Mouse (Mus musculus) limb, embryonic 15.5 days (tissue): Measurements from ENCODE around the gene Prph2. TPM values are rescaled to one million over a fixed set of nuclear protein-coding genes. Genes with fewer than 3 reads are reported as not detected.

Experiments
- ATAC-seq: fragments of 200-750 bp; cut with Nextera tagmentation; 2 replicates; pipeline ENCODE4 v1.8.0; 2017; ENCODE audit warnings: low read depth, moderate TSS enrichment; ENCODE audit not compliant: insufficient number of reproducible peaks, low FRiP score, low TSS enrichment
- H3K27ac ChIP-seq: fragments of 300-500 bp; sonication (generic); 2 replicates; pipeline ENCODE4 v1.5.1; 2015; ENCODE audit warnings: moderate library complexity, mild to moderate bottlenecking, inconsistent platforms
- H3K27me3 ChIP-seq: fragments of 300-500 bp; sonication (generic); 2 replicates; pipeline ENCODE4 v1.6.1; 2015; ENCODE audit warnings: inconsistent platforms
- H3K36me3 ChIP-seq: fragments of 300-500 bp; sonication (generic); 2 replicates; pipeline ENCODE4 v1.6.1; 2015; ENCODE audit warnings: inconsistent platforms
- H3K4me1 ChIP-seq: fragments of 300-500 bp; sonication (generic); 2 replicates; pipeline ENCODE4 v1.6.1; 2015; ENCODE audit warnings: inconsistent platforms
- H3K4me2 ChIP-seq: fragments of 300-500 bp; sonication (generic); 2 replicates; pipeline ENCODE4 v1.6.1; 2015; ENCODE audit warnings: mild to moderate bottlenecking, inconsistent platforms
- H3K4me3 ChIP-seq: fragments of 300-500 bp; sonication (generic); 2 replicates; pipeline ENCODE4 v1.5.1; 2015; ENCODE audit warnings: mild to moderate bottlenecking, inconsistent platforms
- H3K9ac ChIP-seq: fragments of 300-500 bp; sonication (generic); 2 replicates; pipeline ENCODE4 v1.6.1; 2015; ENCODE audit warnings: inconsistent platforms
- H3K9me3 ChIP-seq: fragments of 300-500 bp; sonication (generic); 2 replicates; pipeline ENCODE4 v1.6.1; 2016; ENCODE audit warnings: inconsistent platforms
- WGBS: fragments of 180-500 bp; shearing (Covaris S2); methylation state at CpG from one replicate; pipeline ENCODE4 v1.1.7; 2015; 5-methylcytosine and 5-hydroxymethylcytosine counted together
- polyA plus RNA-seq: library from polyadenylated mRNA; unstranded; fragments of >200 nt; fragmentation: Nextera tagmentation; extraction: Ambion mirVana; gene quantifications from 2 replicates; pipeline ENCODE4 v1.2.1, GENCODE M21; 2015

The Prph2 gene
- not detected in 2 replicates for polyA plus RNA-seq

DNA sequence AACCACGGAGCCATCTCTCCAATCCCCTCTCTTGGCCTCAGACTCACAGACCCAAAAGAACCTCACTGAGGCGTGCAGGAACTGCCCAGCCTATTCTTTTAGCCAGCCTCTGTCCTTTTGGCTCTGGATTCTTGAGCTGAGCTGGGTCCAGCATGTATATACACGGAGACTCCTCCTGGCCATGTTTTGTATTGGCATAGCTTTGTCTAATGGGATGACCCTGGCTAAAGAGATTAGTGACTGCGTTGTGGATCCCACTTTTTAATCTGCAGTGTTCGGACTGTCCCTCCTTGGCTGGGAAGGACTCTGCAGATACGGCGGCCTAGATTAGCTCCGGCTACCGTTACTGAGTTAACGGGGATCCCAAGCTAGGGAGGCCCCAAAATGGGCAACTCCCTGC lies at the start of gene Prph2:
TSS of gene Prph2 (plus strand) at position 274 of the 400 bp plus-strand sequence.
- Histone ChIP-seq H3K36me3 (no peaks in the 10 kb centered on the region), H3K27ac (no peak within 1 kb of the TSS), H3K4me3 (no peak within 1 kb of the TSS), H3K9me3 (no peaks in the 10 kb centered on the region), H3K27me3 (no peaks in the 10 kb centered on the region), H3K4me1 (no peaks in the 10 kb centered on the region), H3K4me2 (no peak within 1 kb of the TSS), H3K9ac (no peak within 1 kb of the TSS)
- no peak for ATAC-seq
- 91% methylated on average over 10 of the region's 10 CpGs for WGBS

DNA sequence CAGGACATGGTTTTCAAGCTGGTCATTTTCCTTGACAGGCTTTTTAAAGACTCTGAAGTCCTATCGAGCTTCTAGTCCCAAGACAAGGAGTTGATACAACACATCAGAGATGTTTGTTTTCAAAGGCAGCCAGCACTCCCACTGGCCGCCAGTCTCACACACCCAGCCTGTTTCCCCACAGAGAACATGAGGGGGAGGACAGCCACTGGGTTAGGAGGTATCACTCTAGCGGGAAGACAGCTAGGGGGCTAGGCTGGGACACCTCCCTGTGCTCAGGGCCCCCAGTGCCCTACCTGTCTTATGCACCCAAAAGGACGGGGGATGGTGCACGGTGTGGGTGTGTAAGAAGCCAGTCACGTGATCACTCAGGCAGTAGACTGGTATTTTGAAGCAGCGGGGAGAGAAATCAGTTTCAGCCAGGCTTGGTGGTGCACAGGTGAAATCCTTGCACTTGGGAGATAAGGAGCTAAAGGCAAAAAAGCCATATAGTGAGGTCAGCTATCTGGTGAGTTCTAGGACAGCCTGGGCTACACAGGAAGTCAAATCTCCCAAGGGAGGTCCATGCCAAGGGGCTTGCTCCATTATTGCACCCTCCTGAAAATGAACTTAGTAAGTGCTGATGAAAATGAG lies 45.6 kb upstream of the Prph2 start:
- H3K27ac ChIP-seq, result no peak overlapping the region
- H3K4me2 ChIP-seq, result no peak overlapping the region
- H3K9me3 ChIP-seq, result no peaks in the 10 kb centered on the region
- H3K36me3 ChIP-seq, result 0 out of 2 replicates have a peak, but pooled peaks cover 2% of the 10 kb centered on the region
- no peak overlapping the region for H3K9ac ChIP-seq
- H3K4me3 ChIP-seq, result no peak overlapping the region
- WGBS, result 67% methylated on average over 7 of the region's 7 CpGs
- no peaks in the 10 kb centered on the region for H3K27me3 ChIP-seq
- ATAC-seq, result no peak
- peaks cover under 1% of the 10 kb centered on the region; the same call in 1 of the 2 replicates for H3K4me1 ChIP-seq

DNA sequence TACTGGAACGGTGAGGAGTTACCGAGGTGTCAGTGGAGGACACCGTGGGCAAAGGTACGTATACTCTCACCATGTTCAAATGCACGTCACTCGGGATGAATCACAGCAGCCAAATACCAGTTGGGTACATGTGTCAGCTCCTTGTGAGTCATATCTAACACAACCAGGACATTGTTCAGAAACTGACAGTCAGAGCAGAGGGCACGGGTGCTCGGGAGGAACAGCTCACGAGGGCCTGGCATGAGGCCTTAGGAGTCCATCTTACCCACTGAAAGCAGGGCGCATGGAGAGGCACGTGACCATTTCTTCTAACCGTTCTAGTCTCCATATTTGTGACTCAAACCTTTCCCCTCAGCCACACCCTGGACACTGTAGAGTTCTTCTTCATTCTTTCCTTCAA lies 43.4 kb upstream of the Prph2 start:
- H3K36me3 ChIP-seq, result 0 out of 2 replicates have a peak, but pooled peaks cover 2% of the 10 kb centered on the region
- WGBS, result 86% methylated on average over 12 of the region's 12 CpGs
- H3K4me1 ChIP-seq, result no peaks in the 10 kb centered on the region
- H3K27me3 ChIP-seq, result no peaks in the 10 kb centered on the region
- no peak overlapping the region for H3K4me2 ChIP-seq
- H3K27ac ChIP-seq, result no peak overlapping the region
- no peak for ATAC-seq
- H3K9me3 ChIP-seq, result no peaks in the 10 kb centered on the region
- H3K9ac ChIP-seq, result no peak overlapping the region
- H3K4me3 ChIP-seq, result no peak overlapping the region

DNA sequence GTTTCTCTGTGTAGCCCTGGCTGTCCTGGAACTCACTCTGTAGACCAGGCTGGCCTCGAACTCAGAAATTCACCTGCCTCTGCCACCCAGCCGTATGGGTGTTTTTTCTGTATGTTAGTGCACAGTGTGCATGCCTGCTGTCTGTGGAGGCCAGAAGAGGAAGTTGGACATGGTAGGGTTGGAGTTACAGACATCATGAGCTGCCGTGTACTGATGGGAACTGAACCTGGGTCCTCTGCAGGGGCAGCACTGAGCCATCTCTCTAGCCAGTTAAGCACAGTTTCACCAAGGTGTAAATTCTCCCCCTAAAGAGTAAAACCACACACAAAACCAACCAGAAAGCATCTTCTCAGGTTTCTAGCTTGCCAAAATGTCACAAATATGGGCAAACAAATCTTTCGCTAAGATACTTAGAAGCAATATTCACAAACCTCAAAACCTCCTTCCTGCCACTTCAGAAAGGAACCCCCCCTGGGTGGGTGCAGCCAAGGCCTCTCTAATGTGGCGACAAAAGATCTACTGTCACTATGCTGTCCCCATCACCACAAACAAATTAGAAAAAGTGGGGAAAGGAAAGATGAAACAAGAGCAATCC lies 40.0 kb upstream of the Prph2 start:
- Histone ChIP-seq H3K4me2 (no peak overlapping the region), H3K4me3 (no peak overlapping the region), H3K9me3 (no peaks in the 10 kb centered on the region), H3K9ac (no peak overlapping the region), H3K4me1 (peaks cover 8% of the 10 kb centered on the region; the same call in 1 of the 2 replicates), H3K27ac (no peak overlapping the region), H3K36me3 (no peaks in the 10 kb centered on the region), H3K27me3 (no peaks in the 10 kb centered on the region)
- 90% methylated on average over 5 of the region's 5 CpGs for WGBS
- ATAC-seq, result no peak

DNA sequence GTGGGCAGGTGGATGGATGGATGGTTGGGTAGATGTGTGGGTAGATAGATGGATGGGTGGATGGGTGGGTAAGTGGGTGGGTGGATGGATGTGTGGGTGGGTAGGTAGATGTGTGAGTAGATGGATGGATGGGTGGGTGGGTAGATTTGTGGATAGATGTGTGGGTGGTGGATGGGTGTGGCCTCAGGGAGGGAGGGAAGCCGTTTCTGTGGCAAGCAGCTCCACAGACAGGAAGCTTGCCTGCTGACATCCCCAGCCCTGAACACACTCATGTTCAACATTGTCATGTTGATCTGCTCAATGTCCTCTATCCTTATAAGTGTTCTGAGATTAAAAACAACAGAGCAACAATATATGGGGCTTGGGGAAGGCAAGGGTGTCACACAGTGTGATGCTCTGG lies 39.3 kb upstream of the Prph2 start:
- H3K9ac ChIP-seq, result no peak overlapping the region
- no peaks in the 10 kb centered on the region for H3K27me3 ChIP-seq
- 57% methylated on average over 1 of the region's 1 CpGs for WGBS
- H3K4me2 ChIP-seq, result no peak overlapping the region
- no peak overlapping the region for H3K4me3 ChIP-seq
- H3K27ac ChIP-seq, result no peak overlapping the region
- ATAC-seq, result no peak
- peaks cover 8% of the 10 kb centered on the region; the same call in 1 of the 2 replicates for H3K4me1 ChIP-seq
- no peaks in the 10 kb centered on the region for H3K36me3 ChIP-seq
- no peaks in the 10 kb centered on the region for H3K9me3 ChIP-seq

DNA sequence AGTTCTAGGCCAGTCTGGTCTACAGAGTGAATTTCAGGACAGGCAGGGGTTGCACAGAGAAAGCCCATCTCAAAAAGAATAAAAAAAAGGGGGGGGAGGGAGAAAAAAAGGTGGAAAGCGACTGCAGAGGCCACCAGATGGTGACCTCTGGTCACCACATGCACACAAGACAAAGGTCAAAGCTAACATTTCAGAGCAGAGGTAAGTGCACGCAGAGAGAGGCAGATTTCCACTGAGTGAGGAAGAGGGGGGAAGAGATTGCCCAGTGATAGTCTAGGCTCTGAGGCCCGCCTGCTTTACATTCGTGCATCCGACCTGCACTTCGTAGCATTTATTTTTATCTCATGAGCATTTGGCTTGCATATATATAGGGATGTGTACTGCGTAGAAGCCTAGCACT lies 37.5 kb upstream of the Prph2 start:
- H3K4me2 ChIP-seq, result no peak overlapping the region
- no peak overlapping the region for H3K4me3 ChIP-seq
- no peak for ATAC-seq
- no peaks in the 10 kb centered on the region for H3K9me3 ChIP-seq
- no peaks in the 10 kb centered on the region for H3K36me3 ChIP-seq
- WGBS, result 76% methylated on average over 7 of the region's 7 CpGs
- H3K9ac ChIP-seq, result no peak overlapping the region
- H3K27ac ChIP-seq, result no peak overlapping the region
- H3K27me3 ChIP-seq, result no peaks in the 10 kb centered on the region
- peaks cover 8% of the 10 kb centered on the region; the same call in 1 of the 2 replicates for H3K4me1 ChIP-seq

DNA sequence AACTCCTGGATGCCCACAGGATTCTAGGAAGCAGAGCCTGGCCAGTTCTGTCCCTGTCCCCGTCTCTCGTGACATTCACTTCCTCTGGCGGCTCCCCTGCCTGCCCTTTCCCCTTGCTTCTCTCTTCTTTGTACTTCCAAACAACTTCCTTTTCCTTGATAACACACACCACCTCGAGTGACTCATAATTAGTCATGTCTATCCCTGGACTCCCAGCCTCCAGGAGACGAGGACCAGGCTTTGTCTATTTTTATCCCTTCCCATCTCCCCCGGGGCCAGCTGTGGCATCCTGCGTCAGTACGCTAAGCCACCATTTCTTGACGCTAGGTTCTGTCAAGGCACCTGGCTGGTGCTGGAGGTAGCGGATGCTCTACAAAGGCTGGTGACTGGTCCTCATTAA lies 36.1 kb upstream of the Prph2 start:
- no peaks in the 10 kb centered on the region for H3K27me3 ChIP-seq
- H3K9me3 ChIP-seq, result no peaks in the 10 kb centered on the region
- no peak overlapping the region for H3K4me2 ChIP-seq
- no peak for ATAC-seq
- H3K4me1 ChIP-seq, result peaks cover 8% of the 10 kb centered on the region; the same call in 1 of the 2 replicates
- no peak overlapping the region for H3K9ac ChIP-seq
- WGBS, result 44% methylated on average over 10 of the region's 10 CpGs
- H3K36me3 ChIP-seq, result no peaks in the 10 kb centered on the region
- no peak overlapping the region for H3K27ac ChIP-seq
- no peak overlapping the region for H3K4me3 ChIP-seq

DNA sequence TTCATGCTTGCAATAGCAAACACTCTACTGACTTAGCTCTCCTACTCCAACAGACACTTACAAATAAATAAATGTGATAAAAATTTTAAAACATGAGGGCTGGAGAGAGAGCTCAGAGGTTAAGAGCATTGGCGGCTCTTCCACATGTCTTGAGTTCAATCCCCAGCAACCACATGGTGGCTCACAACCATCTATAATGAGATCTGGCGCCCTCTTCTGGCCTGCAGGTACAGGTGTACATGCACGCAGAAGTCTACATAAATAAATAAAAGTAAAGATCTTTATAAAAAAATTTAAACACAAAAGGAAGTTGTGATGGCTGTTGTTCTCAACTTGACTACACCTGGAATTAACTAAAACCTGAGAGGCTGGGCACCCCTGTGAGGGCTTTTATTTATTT lies 34.6 kb upstream of the Prph2 start:
- no peaks in the 10 kb centered on the region for H3K27me3 ChIP-seq
- H3K9ac ChIP-seq, result no peak overlapping the region
- no peak overlapping the region for H3K4me3 ChIP-seq
- H3K9me3 ChIP-seq, result no peaks in the 10 kb centered on the region
- no peak overlapping the region for H3K27ac ChIP-seq
- WGBS, result 70% methylated on average over 3 of the region's 3 CpGs
- no peak for ATAC-seq
- H3K4me2 ChIP-seq, result no peak overlapping the region
- H3K36me3 ChIP-seq, result no peaks in the 10 kb centered on the region
- H3K4me1 ChIP-seq, result peaks cover 15% of the 10 kb centered on the region; the same call in 1 of the 2 replicates

DNA sequence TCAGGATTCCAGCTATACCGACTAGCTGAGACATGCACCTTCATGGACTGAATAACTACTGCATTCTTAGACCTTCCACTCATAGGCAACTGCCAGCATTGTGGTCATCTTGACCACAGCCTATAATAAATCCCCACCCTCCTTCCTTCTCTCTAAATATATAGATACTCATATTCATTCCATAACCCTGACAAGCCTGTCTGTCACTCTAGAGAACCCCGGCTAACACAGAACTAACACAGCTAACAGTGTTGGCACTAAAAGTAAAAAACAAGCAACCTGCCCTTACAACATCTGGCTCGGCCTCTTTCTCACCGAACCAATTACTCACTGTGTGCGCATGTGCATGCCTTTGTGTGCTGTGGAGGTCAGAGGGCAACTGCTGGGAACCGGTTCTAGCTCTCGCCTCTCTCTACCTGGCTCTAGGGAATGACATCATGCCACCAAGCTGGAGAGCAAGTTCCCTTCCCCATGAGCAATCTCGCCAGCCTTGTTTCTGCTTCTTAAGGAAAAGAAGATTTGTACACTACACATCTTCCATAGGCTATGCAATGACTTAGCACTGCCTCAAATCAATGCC lies 33.8 kb upstream of the Prph2 start:
- no peak overlapping the region for H3K4me2 ChIP-seq
- no peaks in the 10 kb centered on the region for H3K36me3 ChIP-seq
- peaks cover 15% of the 10 kb centered on the region; the same call in 1 of the 2 replicates for H3K4me1 ChIP-seq
- no peak overlapping the region for H3K9ac ChIP-seq
- H3K27me3 ChIP-seq, result no peaks in the 10 kb centered on the region
- ATAC-seq, result no peak
- H3K4me3 ChIP-seq, result no peak overlapping the region
- 0 out of 2 replicates have a peak overlapping the region, but pooled peaks have one; percentile 28 for H3K27ac ChIP-seq
- WGBS, result 45% methylated on average over 8 of the region's 8 CpGs
- H3K9me3 ChIP-seq, result no peaks in the 10 kb centered on the region

DNA sequence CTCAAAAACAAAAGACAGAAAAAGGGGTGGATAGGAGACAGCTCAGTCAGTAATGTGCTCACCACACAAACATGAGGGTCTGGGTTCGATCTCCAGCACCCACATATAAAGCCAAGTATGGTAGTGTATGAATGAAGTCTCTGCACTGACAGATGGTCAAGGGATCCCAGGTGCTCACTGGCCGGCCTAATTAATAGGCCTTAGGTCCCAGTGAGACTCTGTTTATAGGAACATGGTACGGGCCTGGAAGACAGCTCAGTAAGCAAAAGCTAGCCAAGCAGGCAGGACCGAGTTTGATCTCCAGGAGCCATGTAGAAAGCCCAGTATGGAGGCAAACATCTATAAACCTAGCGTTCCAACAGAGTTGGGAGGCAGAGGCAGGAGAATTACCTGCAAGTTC lies 33.2 kb upstream of the Prph2 start:
- Histone ChIP-seq H3K36me3 (no peaks in the 10 kb centered on the region), H3K9me3 (no peaks in the 10 kb centered on the region), H3K9ac (no peak overlapping the region), H3K27me3 (no peaks in the 10 kb centered on the region), H3K4me2 (no peak overlapping the region), H3K27ac (0 out of 2 replicates have a peak overlapping the region, but pooled peaks have one; percentile 28), H3K4me3 (no peak overlapping the region), H3K4me1 (peaks cover 15% of the 10 kb centered on the region; the same call in 1 of the 2 replicates)
- no peak for ATAC-seq
- WGBS, result 79% methylated on average over 5 of the region's 5 CpGs

DNA sequence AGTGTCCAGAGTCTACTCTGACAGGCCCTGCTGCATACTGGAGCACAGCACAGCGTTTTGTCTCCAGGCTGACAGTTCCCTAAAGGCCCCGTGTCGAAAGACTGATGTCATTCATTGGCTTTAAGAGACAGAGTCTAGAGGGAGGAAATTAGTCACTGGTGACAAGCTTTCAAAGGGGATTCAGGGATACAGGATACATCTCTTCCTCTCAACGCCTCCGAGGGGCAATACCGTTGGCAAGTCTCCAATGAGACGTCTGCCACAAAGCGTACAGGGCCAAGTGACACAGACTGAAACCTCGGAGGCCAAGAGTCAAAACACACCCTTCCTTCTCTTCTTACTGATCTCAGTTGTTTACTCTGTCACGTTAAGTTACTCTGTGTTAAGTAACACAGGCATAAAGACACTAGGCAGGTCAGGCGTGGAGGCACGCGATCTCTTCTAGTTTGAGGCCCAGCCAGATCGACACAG lies 30.4 kb upstream of the Prph2 start:
- no peak overlapping the region for H3K9ac ChIP-seq
- H3K4me1 ChIP-seq, result peaks cover 7% of the 10 kb centered on the region; the same call in 1 of the 2 replicates
- no peak overlapping the region for H3K4me3 ChIP-seq
- ATAC-seq, result peak; percentile 49; the same call in 1 of the 2 replicates
- H3K36me3 ChIP-seq, result no peaks in the 10 kb centered on the region
- no peaks in the 10 kb centered on the region for H3K27me3 ChIP-seq
- 43% methylated on average over 14 of the region's 14 CpGs for WGBS
- H3K4me2 ChIP-seq, result no peak overlapping the region
- H3K9me3 ChIP-seq, result no peaks in the 10 kb centered on the region
- H3K27ac ChIP-seq, result peak overlapping the region; percentile 4

DNA sequence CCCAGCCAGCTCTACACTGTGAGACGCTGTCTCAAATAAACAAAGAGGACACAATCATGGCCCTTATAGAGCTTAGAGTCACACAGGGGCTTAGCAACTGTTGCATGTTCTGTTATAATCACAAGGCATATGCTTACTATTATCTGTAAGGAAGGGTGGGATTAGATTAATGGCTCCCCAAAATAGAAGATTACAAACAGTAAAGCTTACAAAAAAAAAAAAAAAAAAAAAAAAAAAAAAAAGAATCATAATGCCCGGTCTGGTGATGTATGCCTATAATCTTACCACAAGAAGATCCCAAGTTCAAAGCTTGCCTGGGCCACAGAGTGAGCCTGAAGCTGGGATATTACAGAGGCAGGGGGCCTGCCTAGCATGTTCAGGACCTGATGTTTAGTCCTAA lies 29.9 kb upstream of the Prph2 start:
- no peak overlapping the region for H3K4me3 ChIP-seq
- H3K4me1 ChIP-seq, result peaks cover 7% of the 10 kb centered on the region; the same call in 1 of the 2 replicates
- ATAC-seq, result no peak
- 66% methylated on average over 2 of the region's 2 CpGs for WGBS
- no peaks in the 10 kb centered on the region for H3K27me3 ChIP-seq
- peak overlapping the region; percentile 4; the same call in 1 of the 2 replicates for H3K27ac ChIP-seq
- no peaks in the 10 kb centered on the region for H3K36me3 ChIP-seq
- H3K9me3 ChIP-seq, result no peaks in the 10 kb centered on the region
- H3K9ac ChIP-seq, result no peak overlapping the region
- no peak overlapping the region for H3K4me2 ChIP-seq
